11 mouse cellular contexts compared by ENCODE assay signal in the genomic region with DNA sequence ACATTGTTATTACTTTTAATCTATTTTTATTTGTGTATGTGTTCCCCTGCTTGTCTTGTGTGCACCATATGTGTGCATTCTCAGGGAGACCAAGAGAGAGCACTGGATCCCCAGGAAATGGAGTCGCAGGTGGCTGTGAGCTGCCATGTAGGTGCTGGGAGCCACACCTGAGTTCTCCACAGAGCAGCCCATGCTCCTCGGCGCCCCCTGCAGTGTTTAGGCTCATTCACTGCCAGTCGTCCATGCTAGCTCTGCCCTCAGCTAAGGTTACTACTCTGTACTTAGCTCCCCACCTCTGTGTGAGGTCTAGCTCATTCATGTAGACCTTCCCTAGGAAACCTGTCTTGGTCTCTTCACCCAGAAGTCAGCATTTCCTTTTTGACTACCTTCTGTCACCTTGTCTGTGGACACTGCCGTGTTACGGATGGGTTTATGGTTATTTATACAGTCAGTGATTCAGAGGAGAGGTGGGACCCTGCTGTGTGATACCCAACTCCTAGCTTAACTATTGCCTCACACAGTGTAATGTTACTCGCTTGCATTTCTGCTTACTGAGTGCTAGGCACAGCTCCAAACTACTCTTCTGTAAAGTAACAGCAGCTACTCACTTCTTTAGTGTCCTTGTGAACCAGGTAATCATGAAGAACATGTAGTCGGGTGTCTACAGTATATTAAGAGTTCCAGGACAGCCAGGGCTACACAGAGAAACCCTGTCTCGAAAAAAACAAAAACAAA. TPM values are rescaled to one million over a fixed set of nuclear protein-coding genes. Genes with fewer than 3 reads are reported as not detected.
A peak's percentile ranks its signal among the peaks of the same experiment; 100 is the strongest.
DNase-seq lines count a peak whose midpoint lies in the region; ATAC-seq and TF ChIP-seq lines count a peak whose summit lies in the region.
"Had no signal": no experiment of that assay in that cellular context is flagged by ENCODE, and none has a peak within 500 bp of the region (broad histone marks: within the 10 kb centered on the region; RNA-seq: fewer than 3 reads in every experiment).

No protein-coding gene starts in this region.

- no peak overlapping the region for H3K9ac ChIP-seq in midbrain, embryonic 16.5 days (ENCODE audit: low read depth, low read length)
- H3K9ac ChIP-seq: lung, embryonic 15.5 days had no signal

- no peaks in the 10 kb centered on the region for H3K27me3 ChIP-seq in testis, adult 2 months (ENCODE audit: control insufficient read depth, insufficient read depth, low read length)
- H3K27me3 ChIP-seq in midbrain, embryonic 16.5 days (ENCODE audit: control insufficient read depth, insufficient read depth, low read depth, low read length), result no peaks in the 10 kb centered on the region
- H3K27me3 ChIP-seq: lung, embryonic 15.5 days had no signal

- intact Hi-C loops in gastrocnemius, postnatal 36 days (cut with DNase I), result no loop called here

- DNase-seq in gastrocnemius, postnatal 10 days, result peak; percentile 9
- DNase-seq in gastrocnemius, postnatal 36 days, result no peak
- DNase-seq in testis, postnatal 14 days (ENCODE audit: low spot score), result no peak
- peak; percentile 15 for DNase-seq in gastrocnemius, postnatal 25 days
- peak; percentile 14 to 15 for DNase-seq in thymus, postnatal 36 days
- no peak for DNase-seq in embryo, embryonic 10 days (ENCODE audit: low spot score)
- DNase-seq: kidney, adult 18-20 months had no signal

- H3K4me2 ChIP-seq in midbrain, embryonic 16.5 days (ENCODE audit: low read length), result no peak overlapping the region
- H3K4me2 ChIP-seq: lung, embryonic 15.5 days had no signal

- H3K27ac ChIP-seq in testis, adult 2 months (ENCODE audit: control insufficient read depth, insufficient read depth, low read depth, low read length), result no peak overlapping the region
- no peak overlapping the region for H3K27ac ChIP-seq in midbrain, embryonic 16.5 days (ENCODE audit: low read length)
- H3K27ac ChIP-seq: lung, embryonic 15.5 days had no signal

- TF ChIP-seq POLR2A in testis, adult 2 months (IDR thresholded peaks at IDR 0.05; ENCODE audit: control insufficient read depth, low read depth, low read length), result no peak

- TF ChIP-seq CTCF in testis, adult 2 months (IDR thresholded peaks at IDR 0.05; ENCODE audit: control insufficient read depth, insufficient read depth, insufficient replicate concordance, low read depth, low read length), result peak; percentile 16; the same call in 1 of the 2 replicates

- WGBS in midbrain, embryonic 16.5 days, result 75% methylated on average over 9 of the region's 9 CpGs

- H3K36me3 ChIP-seq in testis, adult 2 months (ENCODE audit: control insufficient read depth, insufficient read depth, low read length), result no peaks in the 10 kb centered on the region
- no peaks in the 10 kb centered on the region for H3K36me3 ChIP-seq in midbrain, embryonic 16.5 days (ENCODE audit: control insufficient read depth, insufficient read depth, low read length)
- H3K36me3 ChIP-seq: lung, embryonic 15.5 days had no signal

- H3K4me1 ChIP-seq in testis, adult 2 months (ENCODE audit: control insufficient read depth, insufficient read depth, low read length), result no peaks in the 10 kb centered on the region
- H3K4me1 ChIP-seq in midbrain, embryonic 16.5 days (ENCODE audit: control insufficient read depth, insufficient read depth, low read length), result peaks cover 4% of the 10 kb centered on the region

- H3K9me3 ChIP-seq in midbrain, embryonic 16.5 days (replicated peaks; ENCODE audit: control insufficient read depth, low read length, poor library complexity, severe bottlenecking), result no peaks in the 10 kb centered on the region
- H3K9me3 ChIP-seq: G1E; lung, embryonic 15.5 days had no signal

- no peak overlapping the region for H3K4me3 ChIP-seq in testis, adult 2 months (ENCODE audit: control insufficient read depth, low read depth, low read length)
- H3K4me3 ChIP-seq in midbrain, embryonic 16.5 days (ENCODE audit: low read depth, low read length), result no peak overlapping the region
- H3K4me3 ChIP-seq: lung, embryonic 15.5 days had no signal

- ATAC-seq in midbrain, embryonic 16.5 days, result no peak

RNA-seq across cellular contexts. Expression of a gene that starts 59.6 kb away (rescaled TPM):
- total RNA-seq in gastrocnemius, postnatal 10 days (2021), result 10 to 100 TPM; 52.7 to 52.9 TPM
- 10 to 100 TPM; 28.6 to 43.1 TPM for total RNA-seq in gastrocnemius, postnatal 36 days (2021)
- 30.1 and 30.4 TPM in 2 replicates for polyA plus RNA-seq in testis, adult 2 months (2012; rRNA removed)
- total RNA-seq in gastrocnemius, postnatal 25 days (2021), result 10 to 100 TPM; 34.7 to 38.9 TPM
- 5.1 and 5.9 TPM in 2 replicates for polyA plus RNA-seq in midbrain, embryonic 16.5 days (2015; fragmentation: Nextera tagmentation; extraction: Ambion mirVana)

RNA-seq across cellular contexts. Expression of a gene that starts 59.8 kb away (rescaled TPM):
- total RNA-seq in gastrocnemius, postnatal 10 days (2021), result 10 to 100 TPM; 62.5 to 73.1 TPM
- 10 to 100 TPM; 24.7 to 26.8 TPM for total RNA-seq in gastrocnemius, postnatal 36 days (2021)
- polyA plus RNA-seq in testis, adult 2 months (2012; rRNA removed), result 210 and 246 TPM in 2 replicates
- 10 to 100 TPM; 27.8 to 32.2 TPM for total RNA-seq in gastrocnemius, postnatal 25 days (2021)
- polyA plus RNA-seq in midbrain, embryonic 16.5 days (2015; fragmentation: Nextera tagmentation; extraction: Ambion mirVana), result 287 and 294 TPM in 2 replicates

Comparison
In these comparisons a context has a peak if more than half of its experiments do, and no peak if none do; other contexts are left out.
1. DNase-seq: peak in gastrocnemius, postnatal 10 days (single experiment), gastrocnemius, postnatal 25 days (single experiment) and thymus, postnatal 36 days (2 of 2); none in gastrocnemius, postnatal 36 days (0 of 2), testis, postnatal 14 days (single experiment) and embryo, embryonic 10 days (single experiment).